Mouse (Mus musculus): ENCODE results near the gene Dapk2.

Gene Dapk2

GRCm38 (mm10) chr9:66142265-66142664, 15.8 kb upstream of the Dapk2 start:
- DNase-seq (ENCODE audit: low spot score), result no peak

DNA sequence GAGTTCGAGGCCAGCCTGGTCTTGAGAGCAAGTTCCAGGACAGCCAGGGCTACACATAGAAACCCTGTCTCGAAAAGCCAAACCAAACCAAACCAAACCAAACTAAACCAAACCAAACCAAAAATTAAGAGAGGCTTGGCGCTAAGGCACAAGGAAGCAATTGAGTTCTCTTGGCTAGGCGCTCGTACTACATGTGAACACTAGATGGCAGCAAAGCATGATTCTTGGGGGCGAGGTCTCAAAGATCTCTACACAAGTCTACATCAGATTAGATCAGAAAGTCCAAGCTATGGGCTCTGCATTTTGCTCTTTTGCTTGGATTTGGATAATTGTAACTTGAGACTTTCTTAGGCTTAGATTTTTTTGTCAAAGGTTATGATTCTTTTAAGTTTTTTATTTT, 13.8 kb upstream of the Dapk2 start:
- peak; percentile 35 for DNase-seq (ENCODE audit: low spot score)

GRCm38 (mm10) chr9:66146141-66146540, 11.9 kb upstream of the Dapk2 start:
- no peak for DNase-seq (ENCODE audit: low spot score)

DNA sequence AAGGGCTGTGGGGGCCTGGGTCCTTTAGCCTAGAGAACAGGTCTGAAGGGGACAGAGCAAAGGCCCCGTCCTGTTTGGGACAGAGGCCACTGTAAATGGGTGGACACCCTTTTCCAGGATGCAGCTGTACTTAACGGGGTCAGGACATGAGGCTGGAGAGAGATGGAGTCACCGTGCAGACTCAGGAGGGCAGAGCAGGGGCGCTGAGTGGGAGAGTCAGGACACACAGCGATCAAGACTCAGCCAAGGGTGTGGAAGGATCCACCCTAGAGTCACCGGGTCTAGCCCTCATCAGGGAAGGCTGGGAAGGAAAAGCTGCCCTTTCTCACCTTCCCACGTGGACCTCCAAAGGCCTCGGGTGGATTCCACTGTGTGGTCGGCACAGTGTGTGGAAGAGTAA, 6.0 kb upstream of the Dapk2 start:
- DNase-seq (ENCODE audit: low spot score), result no peak

GRCm38 (mm10) chr9:66153594-66153993, 4.4 kb upstream of the Dapk2 start:
- no peak for DNase-seq (ENCODE audit: low spot score)

DNA sequence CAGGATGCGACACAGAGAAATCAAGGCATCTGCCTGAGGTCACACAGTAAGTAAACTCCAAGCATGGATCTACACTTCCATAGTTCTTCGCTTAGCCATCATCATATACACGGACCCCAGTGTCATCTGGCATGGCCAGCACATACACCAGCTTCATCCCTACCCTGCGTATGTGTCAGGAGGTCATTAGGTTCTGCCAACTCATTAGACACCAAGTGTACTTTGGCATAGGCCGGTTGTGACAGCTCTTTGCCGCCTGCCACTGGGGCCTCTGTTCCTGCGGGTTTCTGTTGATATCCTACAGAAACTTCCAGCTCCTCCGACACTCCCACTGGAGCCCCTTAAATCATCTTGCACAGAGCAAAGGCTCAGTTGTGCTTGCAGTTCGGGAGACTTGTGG, 4.0 kb upstream of the Dapk2 start:
- no peak for DNase-seq (ENCODE audit: low spot score)

DNA sequence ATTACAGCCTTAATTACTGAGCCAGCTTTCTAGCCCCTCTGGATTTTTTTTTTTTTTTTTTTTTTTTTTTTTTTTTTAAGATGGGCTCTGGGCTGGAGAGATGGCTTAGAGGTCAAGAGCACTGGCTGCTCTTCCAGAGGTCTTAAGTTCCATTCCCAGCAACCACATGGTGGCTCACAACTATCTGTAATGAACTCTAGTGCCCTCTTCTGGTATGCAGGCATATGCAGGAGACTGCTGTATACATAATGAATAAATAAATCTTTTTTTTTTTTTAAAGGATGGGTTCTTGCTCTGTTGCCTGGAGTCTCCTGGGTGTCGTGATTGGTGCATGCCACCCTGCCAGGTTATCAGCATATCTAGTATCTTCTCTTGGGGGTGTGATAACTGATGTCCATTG, 2.5 kb upstream of the Dapk2 start:
- DNase-seq (ENCODE audit: low spot score), result no peak

- DNase-seq (ENCODE audit: low spot score), result no peak
These were observed 935 bp downstream of the Dapk2 start for GRCm38 (mm10) chr9:66158885-66159430.

- no peak for DNase-seq (ENCODE audit: low spot score)
These were observed 2.1 kb downstream of the Dapk2 start for GRCm38 (mm10) chr9:66160155-66160554.

- no peak for DNase-seq (ENCODE audit: low spot score)
These were observed 5.0 kb downstream of the Dapk2 start for GRCm38 (mm10) chr9:66162995-66163394.

GRCm38 (mm10) chr9:66167222-66167621, 9.2 kb downstream of the Dapk2 start:
- DNase-seq (ENCODE audit: low spot score), result no peak

DNA sequence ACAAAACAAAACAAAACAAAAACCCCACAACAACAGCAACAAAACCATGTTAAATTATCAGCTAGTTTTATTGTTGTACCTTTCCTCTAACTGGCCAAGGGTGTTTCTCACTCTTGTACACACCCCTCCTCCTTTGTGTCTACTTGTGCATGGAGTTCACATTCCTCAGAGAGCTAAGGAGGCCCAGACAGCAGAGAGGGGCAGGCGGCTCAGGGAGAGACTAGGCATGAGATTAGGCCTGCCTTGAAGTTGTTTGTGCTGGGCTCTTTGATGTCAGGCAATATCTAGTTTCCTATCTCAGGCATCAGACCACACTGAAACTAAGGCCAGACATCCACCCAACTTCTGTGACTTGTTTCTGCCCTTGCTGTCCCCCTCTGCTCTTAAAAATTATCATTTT, 10.2 kb downstream of the Dapk2 start:
- DNase-seq (ENCODE audit: low spot score), result no peak

DNA sequence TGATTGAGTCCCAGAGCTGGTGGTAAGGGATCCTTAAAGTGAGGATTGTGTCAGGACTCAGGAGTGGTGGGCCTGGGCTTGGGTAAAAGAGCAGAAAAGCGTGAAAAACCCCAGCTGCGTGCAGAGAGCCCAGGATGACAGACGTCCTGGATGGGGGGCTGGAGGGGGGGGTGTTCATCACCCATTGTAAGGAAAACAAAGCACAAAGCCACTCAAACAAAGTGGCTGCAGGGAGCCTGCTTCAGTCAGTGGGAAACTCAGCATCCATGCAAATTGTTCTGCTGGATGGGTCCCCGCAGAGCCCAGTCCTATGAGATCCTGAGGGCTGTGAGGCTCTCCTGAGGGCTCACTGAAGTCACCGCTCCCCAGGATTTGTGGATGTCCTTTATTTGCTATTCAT, 12.5 kb downstream of the Dapk2 start:
- no peak for DNase-seq (ENCODE audit: low spot score)

DNA sequence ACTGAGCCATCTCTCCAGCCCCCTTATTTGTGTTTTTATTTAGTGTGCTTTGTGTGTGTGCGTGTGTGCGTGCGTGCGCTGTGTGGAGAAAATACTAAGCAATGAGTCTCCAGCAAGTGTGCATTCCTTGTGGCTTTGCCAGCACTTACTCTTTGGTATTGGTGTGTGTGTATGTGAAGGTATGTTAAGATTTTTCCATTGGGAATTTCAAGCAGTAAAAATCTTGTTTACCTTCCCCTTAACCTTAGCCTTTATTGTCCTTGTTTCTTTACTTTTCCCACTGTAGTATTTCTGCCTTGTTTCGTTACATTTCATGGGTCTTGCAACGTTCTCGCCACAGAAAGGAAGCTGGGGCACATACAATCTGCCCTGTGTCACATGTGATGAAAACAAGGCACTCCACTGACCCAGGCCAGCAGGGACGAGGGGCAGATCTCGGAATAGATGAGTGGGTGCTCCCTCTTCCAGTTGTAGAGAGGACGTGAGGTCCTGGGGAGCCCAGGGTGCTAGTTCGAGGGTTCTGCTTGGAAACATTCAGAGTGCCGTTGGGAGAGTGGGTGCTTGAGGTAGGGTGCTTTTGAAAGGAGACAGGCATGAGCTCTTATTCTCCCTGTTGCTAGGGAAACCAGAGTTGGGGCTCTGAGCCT, 13.4 kb downstream of the Dapk2 start:
- no peak for DNase-seq (ENCODE audit: low spot score)

- no peak for DNase-seq (ENCODE audit: low spot score)
These were observed 15.4 kb downstream of the Dapk2 start for GRCm38 (mm10) chr9:66173316-66173855.

DNA sequence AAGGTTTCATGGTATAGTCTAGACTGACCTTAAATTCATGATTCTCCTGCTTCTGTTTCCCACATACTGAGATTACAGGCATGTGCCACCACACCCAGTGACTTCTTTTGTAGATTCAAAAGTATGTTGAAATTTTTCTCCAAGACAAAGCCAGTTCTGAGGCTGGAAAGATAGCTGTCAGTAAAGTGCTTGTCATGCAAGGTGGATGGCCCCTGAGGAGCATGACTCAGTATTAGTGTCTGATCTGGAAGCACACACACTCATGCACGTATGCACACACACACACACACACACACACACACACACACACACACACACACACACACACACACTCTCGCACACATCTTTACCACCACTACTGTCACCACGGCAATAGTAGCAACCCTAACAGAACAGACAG, 17.0 kb downstream of the Dapk2 start:
- no peak for DNase-seq (ENCODE audit: low spot score)

- no peak for DNase-seq (ENCODE audit: low spot score)
These were observed 20.0 kb downstream of the Dapk2 start for GRCm38 (mm10) chr9:66177975-66178374.

- no peak for DNase-seq (ENCODE audit: low spot score)
These were observed 21.8 kb downstream of the Dapk2 start for GRCm38 (mm10) chr9:66179795-66180194.

DNA sequence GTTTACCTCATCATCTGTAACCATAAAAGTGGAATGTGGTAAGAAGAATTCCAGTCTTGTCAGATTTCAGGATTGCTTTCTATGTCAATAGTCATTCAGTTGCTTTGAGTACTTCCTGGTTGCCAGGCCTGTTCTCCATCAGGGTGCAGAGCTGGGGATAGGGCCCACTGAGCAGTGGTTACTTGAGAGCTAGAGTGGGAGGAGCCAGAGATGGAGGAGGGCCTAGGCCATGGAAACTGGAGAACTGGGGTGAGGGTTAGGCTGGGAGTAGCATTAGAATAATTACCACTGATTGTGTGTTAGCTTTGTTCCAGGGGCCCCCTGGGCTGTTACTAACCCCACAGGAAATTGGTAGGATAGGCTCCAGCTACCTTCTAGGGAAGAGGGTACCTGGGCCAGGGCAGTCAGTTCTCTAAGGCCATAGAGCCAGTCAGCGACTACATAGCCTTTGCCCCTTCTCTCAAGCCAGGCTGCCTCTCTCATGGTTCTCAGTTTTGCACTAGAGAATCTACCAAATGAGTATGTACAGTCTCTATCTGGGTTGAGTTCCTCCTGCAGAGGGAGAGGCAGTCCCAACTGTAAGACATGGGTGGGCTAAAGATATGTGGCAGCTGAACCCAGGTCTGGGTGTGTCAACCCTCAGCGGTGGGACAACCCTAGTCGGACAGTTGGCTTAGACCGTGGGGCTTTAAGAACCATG, 23.3 kb downstream of the Dapk2 start:
- DNase-seq (ENCODE audit: low spot score), result no peak

GRCm38 (mm10) chr9:66181826-66182678, 24.0 kb downstream of the Dapk2 start:
- DNase-seq (ENCODE audit: low spot score), result no peak

DNA sequence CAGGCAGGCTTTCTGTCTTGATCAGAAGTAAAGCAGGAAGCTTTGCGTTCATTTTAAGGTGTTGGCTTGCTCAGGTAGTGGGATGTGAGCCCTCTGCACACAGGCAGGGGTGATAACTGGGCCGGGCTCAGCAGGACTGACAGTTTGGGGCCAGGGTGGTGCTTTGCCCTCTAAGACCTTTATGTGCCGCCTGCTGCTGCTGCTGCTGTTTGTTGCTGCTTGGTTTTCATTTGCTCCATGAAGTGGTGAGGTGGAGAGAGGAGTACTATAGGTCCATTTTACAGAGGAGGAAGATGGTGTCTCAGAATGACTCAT, 24.6 kb downstream of the Dapk2 start:
- no peak for DNase-seq (ENCODE audit: low spot score)

GRCm38 (mm10) chr9:66183023-66183422, 25.0 kb downstream of the Dapk2 start:
- DNase-seq (ENCODE audit: low spot score), result no peak

DNA sequence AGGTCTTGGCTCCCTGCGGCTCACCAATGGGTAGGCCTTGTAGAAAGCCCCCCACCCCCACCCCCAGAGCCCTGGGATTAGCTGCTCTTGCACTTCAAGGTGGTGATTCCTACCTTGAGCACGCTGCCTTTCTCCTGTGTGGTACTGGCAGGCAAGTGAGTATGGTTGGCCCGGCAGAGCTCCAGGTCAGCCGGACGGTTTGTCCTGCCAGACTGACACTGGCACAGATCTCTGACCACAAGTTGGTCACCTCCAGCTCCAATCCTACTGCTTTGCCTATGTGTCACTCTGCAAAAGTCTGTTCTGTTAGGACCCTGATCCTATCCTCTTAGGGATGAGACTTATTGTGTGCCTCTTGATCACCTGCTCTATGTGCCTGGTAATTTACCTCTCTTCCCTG, 26.5 kb downstream of the Dapk2 start:
- DNase-seq (ENCODE audit: low spot score), result no peak

Data from ovary, postnatal 10 days (tissue).